Mouse (Mus musculus): ENCODE results near the gene Scn3b.

DNA sequence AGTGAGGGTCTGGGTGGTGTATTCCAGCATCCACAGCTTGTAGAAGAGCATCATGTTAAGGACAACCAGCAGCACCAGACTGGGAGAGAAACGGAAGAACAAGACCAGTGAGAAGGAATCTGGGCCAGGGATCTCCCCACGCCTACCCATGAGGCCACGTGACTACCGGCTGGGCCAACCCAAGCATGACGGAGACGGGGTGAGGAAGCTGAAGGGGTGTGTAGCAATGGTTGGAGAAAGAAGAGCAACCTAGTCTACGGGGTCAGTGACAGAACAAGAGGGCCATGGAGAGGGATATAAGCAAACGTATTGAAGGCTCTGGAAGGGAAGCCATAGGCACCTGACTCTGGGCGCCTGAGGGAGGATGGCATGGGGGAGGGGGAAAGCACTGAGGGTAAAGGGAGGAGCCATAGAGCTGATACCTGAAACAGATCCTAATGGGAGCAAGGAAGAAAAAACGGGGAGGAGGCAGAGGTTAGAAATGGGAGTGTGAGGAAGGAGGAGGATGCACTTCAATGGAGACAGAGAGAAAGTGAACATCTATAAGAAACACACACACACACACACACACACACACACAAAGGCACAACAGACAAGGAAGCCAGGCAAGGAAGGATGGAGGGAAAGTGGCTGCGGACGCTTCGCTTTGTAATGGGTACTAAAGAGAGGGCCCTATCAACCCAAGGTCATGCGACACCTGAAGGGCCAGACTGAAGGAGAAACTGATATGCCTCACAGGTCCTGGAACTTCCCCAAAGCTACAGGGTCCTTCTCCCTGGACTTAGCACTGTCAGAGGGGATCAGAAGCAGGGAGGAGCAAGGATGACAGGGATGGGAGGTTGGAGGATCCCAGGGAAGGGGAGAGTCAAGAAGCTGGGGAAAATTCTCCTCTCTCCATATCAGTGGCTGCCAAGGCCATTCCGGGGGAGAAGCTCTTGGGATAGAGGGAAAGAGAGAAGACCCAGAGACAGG lies 31.3 kb downstream of the Scn3b start:
- TF ChIP-seq CTCF (IDR thresholded peaks at IDR 0.05; ENCODE audit: borderline replicate concordance, insufficient read depth, low read length) (no peak), POLR2A (IDR thresholded peaks at IDR 0.05; ENCODE audit: low read depth, low read length) (no peak)

Measured in embryonic fibroblast, embryonic 13.5 days (primary cell).